Mouse (Mus musculus): Measurements from ENCODE around the gene Lelp1.

The Lelp1 gene

DNA sequence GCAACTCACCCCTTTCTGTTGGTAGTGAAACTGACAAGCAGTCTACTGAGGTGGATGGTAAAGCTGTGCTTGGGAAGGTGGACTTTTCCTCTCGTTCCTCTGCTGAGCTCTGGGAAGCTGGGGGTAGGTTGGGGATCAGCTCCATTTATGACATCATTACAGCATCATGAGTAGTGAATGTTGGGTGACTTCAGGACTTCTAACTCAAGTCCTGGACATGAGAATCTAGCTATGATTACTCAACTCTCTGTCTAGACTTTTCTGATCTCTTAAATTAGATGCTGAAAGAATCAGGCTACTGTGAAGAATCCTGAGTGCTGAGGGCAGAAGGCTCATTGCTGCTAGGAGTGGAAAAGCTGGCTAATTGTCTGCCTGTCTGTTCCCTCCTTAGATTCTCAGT, at the start of gene Lelp1:
Gene Lelp1, minus strand, starts transcription at position 101 of the 400 bp plus-strand sequence.
- DNase-seq, result no peak

DNA sequence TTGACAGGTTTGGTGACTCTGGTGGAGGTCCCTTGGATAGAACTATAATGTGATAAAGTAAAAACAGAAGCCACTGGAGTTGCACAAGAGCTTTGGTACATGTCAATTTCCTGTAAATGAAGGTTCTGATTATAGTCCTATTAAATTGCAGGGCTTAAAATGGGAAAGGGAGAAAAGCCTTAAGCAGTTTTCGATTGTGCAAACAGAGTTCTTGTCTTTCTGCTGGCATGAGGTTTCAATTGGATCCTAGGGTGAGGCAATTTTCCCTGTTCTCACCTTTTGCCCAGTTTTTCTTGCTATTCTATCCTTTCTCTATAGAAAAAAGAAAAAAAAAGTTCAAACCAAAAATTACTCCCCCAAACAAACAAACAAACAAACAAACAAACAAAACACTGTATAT, 34.3 kb upstream of the Lelp1 start:
- no peak for DNase-seq

DNA sequence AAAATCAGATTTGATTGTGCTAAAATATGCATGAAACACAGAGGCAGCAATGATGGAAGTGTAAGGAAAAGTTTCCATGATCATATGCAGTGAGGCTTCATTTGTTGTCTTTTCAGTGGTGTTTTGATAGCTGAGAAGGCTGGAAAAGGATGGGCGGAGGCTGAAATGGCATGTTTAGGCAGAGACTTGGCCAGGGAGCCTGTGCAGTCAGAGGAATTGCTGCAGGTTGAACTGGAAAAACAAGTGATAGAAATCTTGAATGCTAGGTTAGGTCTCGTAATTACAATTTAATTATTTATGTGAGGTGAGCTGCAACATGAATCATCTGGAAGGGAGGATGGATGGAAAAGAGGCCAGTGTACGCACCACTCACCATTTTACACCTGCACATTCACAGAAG, 27.3 kb upstream of the Lelp1 start:
- DNase-seq, result peak in 1 of 2 experiments; percentile 12

DNA sequence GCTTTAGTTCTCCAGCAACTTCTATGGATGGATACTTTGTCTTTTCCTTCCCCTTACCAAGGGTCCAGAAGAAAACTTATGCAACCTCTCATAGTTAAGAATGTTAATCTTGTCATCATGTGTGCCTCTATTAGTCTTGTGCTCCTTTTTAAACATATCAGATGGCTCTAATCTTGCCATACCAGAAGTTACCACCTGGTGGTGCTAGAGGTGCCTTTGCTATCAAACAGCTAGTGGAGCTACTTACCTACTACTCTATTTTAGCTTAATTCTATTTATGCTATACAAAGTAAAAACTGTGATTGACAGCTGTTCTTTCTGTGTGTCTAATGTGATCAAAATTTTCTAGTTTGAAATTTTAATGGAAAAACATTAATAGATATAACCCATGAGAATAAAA, 10.8 kb upstream of the Lelp1 start:
- DNase-seq, result peak; percentile 7 to 60

DNA sequence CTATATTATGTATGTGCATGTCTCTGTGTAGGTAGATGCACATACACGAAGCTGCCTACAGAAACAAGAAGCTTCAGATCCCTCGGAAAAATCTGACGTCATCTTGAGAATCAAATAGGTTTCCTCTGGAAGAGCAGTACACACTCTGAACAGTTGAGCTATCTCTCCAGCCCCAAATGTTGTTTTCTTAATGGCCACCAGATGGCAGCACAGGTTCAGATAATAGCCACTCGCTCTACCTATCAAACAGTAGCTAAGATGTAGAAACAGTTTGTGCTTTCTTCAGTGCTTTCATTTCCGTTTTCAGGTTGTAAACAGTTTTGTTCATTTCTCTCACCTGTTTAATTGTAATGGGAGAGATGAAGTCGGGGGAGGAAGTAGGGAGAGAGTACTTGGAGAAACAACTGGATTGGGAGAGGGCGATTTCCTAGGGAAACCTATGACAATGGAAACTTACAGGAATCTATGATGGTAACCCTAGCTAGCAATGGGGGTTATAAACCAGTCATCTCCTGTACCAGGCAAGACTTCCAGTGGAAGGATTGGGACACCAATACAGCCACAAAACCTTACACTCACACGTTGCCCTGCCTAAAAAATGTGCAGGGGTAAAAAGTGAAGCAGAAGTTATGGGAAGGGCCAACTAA, 8.2 kb upstream of the Lelp1 start:
- peak; percentile 35 to 50 for DNase-seq

DNA sequence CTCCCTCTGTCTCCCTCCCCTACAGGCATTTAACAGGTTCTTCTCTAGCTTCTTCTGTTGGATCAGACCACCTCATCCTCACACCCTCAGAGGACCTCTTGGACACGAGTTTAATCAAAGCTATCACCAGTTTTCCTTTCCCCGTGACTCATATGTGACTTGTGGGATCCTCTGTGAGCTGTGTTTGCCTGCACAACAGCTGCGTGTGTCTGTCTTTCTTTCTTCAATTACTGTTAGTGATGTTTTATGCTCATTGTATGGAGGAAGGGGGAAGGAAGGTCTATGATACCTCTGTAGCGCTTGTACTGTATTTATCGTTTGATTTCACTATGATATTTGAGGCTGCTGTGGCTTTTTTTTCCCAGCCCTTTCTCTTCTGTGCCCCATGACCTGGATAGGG, 5.4 kb upstream of the Lelp1 start:
- DNase-seq, result no peak

DNA sequence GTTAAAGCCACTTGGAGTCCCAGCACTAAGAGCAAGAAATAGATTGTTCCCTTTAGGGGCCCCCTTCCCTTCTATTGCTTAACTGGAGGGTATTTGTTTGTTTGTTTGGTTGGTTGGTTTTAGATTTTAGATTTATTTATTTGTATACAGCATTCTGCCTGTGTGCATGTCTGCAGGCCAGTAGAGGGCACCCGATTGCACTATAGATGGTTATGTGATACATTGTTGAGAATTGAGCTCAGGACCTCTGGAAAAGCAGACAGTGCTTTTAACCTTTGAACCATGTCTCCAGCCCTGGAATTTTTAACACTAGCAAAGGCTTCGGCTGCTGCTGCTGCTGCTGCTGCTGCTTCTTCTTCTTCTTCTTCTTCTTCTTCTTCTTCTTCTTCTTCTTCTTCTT, 4.9 kb upstream of the Lelp1 start:
- peak; percentile 11 to 13 for DNase-seq

DNA sequence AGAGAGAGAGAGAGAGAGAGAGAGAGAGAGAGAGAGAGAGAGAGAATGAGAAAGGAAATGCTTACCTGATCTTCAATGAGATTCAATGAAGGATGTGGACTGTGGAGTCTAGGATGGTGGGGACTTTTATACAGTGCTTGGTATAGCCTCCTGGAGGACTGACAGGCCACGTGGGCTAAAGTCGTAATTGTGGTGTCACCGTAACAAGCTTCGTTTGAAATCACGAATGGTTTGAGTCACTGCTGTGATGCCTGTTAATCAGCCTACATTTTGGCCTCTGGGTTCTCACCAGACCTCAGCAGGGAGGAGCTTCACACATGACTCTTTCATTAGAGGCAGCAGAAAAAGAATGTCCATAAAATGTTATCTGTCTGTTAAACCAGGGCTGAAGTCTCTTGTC, 18.7 kb downstream of the Lelp1 start, which contains the start of gene Prr9:
Gene Prr9, minus strand, starts transcription at position 101 of the 400 bp plus-strand sequence.
- DNase-seq, result no peak

GRCm38 (mm10) chr3:92120902-92121301, 21.6 kb downstream of the Lelp1 start:
- no peak for DNase-seq

GRCm38 (mm10) chr3:92117930-92118329, 24.6 kb downstream of the Lelp1 start:
- DNase-seq, result peak; percentile 10 to 11

DNA sequence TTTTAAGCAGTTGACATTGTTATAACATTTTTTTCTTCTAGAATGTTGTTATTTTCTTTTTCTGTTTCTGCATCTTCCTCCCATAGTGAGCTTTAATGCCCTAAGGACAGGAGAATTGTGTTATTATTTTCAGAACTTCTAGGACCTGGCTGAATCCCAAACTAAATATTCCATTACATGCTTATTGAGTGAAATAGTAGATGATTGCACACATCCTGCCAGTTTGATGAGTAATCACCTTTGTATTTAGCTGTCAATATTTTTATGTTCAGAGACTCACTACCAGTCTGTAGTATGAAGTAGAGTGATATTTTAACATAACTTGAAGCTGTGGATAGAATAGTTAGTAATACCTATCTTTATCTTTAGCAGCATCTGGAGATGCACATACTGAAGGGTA, 31.0 kb downstream of the Lelp1 start:
- DNase-seq, result no peak

DNA sequence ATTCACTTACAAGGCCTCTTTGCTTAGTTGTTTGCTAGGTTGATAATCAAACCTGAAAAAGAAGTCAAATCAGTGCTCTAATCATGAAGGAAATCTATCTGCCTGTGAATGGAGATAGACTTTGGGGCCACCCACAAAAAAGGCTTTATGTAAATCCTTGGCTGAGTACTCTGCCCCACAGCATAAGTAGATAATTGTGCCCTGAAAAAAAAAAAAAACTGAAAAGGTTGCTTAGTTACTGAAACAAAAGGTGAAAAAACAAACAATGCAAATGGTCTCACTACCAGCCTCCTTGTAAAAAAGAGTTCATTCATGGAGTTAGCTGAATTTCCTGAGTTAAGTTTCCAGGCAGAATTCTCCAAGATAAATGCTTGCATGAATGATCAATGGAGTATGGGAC, 31.8 kb downstream of the Lelp1 start:
- no peak for DNase-seq

DNA sequence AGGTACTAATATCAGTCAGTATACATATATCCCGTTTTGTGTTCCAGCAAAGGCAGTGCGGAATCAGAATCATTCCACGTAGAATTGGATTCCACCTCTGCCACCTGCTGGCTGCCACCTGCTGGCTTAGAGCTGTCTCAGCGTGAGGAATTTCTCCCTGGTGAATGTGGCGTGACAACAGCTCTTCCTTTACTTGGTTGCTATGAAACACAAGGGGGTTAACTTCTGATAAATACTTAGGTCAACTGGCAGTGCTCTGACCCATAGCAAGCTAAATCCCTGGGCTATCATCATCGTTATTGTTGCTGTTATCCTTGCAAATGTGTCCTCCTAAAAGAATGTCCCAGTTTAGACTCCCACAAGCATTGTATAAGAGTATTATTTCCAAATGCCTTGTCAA, 36.0 kb downstream of the Lelp1 start:
- peak; percentile 17 to 53 for DNase-seq
